Mouse (Mus musculus) lung, embryonic 16.5 days (tissue): ENCODE data around the gene Gsg1. TPM values are rescaled to one million over a fixed set of nuclear protein-coding genes. Genes with fewer than 3 reads are reported as not detected.

ENCODE experiments used
- ATAC-seq: fragments of 200-750 bp; cut with Nextera tagmentation; 2 replicates; pipeline ENCODE4 v1.8.0; 2017; ENCODE audit warnings: low read depth, mild to moderate bottlenecking, moderate library complexity
- H3K27ac ChIP-seq: fragments of 300-500 bp; sonication (generic); 2 replicates; pipeline ENCODE4 v1.5.1; 2014; ENCODE audit warnings: mild to moderate bottlenecking, control low read depth, low read length
- H3K27me3 ChIP-seq: fragments of 300-500 bp; sonication (generic); 2 replicates; pipeline ENCODE4 v1.6.1; 2014; ENCODE audit warnings: low read depth, low read length, mixed read lengths; ENCODE audit not compliant: control insufficient read depth, insufficient read depth
- H3K36me3 ChIP-seq: fragments of 300-500 bp; sonication (generic); 2 replicates; pipeline ENCODE4 v1.6.1; 2014; ENCODE audit warnings: low read length; ENCODE audit not compliant: control insufficient read depth, insufficient read depth
- H3K4me1 ChIP-seq: fragments of 300-500 bp; sonication (generic); replicated peaks from 2 replicates; pipeline ENCODE4 v1.6.1; 2014; ENCODE audit warnings: low read length, mixed read lengths; ENCODE audit not compliant: control insufficient read depth, insufficient read depth
- H3K4me2 ChIP-seq: fragments of 300-500 bp; sonication (generic); 2 replicates; pipeline ENCODE4 v1.6.1; 2014; ENCODE audit warnings: low read depth, low read length, control low read depth
- H3K4me3 ChIP-seq: fragments of 300-500 bp; sonication (generic); 2 replicates; pipeline ENCODE4 v1.5.1; 2014; ENCODE audit warnings: mild to moderate bottlenecking, low read length, control low read depth
- H3K9ac ChIP-seq: fragments of 300-500 bp; sonication (generic); 2 replicates; pipeline ENCODE4 v1.6.1; 2014; ENCODE audit warnings: low read length, control low read depth
- H3K9me3 ChIP-seq: fragments of 300-500 bp; sonication (generic); 2 replicates; pipeline ENCODE4 v1.6.1; 2016; ENCODE audit warnings: low read length; ENCODE audit not compliant: control insufficient read depth
- WGBS: fragments of 180-500 bp; shearing (Covaris S2); extraction: QIAGEN DNeasy Blood & Tissue Kit; methylation state at CpG from one replicate; pipeline ENCODE4 v1.1.7; 2014; 5-methylcytosine and 5-hydroxymethylcytosine counted together
- polyA plus RNA-seq: library from polyadenylated mRNA; unstranded; fragments of >200 nt; fragmentation: Nextera tagmentation; extraction: Ambion mirVana; gene quantifications from 2 replicates; pipeline ENCODE4 v1.2.1, GENCODE M21; 2015

Gene Gsg1
- polyA plus RNA-seq, 1 experiment from 2014 or later = 7.6 TPM

DNA sequence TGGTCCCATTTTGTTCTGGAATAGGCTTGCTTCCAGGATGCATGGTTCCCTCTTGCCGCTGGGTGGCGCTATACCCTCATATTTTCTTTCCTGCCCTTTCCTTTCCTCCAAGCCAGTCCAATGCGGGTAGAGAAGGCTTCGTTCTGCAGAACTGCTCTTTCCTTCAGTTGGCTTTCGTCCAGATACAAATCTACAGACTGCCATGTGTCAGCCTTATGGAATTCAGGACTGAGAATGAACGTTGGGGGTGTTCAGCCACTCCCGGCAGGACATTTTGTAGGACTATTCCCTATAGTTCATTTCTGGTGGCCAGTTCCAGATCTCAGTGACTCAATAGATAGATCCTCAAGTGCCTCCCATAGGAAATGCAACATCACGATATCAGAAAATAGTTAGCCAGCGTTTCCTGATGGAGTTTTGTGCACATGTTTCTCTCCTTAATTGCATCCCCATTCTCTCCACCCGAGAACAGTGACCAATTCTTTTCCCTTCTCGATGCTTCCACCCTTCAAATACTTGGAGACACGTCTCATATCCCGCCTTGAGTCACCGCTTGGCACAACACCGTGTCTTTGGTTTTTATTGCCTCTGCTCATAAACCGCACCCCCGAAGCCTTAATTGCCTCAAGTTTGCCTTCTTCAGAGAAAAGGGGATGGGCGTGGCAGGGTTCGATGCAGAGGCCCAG lies 4.2 kb downstream of the Gsg1 start:
- Histone ChIP-seq H3K27me3 (no peaks in the 10 kb centered on the region; the same call in 1 of the 2 replicates), H3K4me3 (no peak overlapping the region), H3K9me3 (no peaks in the 10 kb centered on the region), H3K4me1 (peaks cover 29% of the 10 kb centered on the region), H3K4me2 (peak overlapping the region; percentile 31), H3K9ac (0 out of 2 replicates have a peak overlapping the region, but pooled peaks have one; percentile 14), H3K27ac (peak overlapping the region; percentile 79), H3K36me3 (no peaks in the 10 kb centered on the region)
- WGBS = 18% methylated on average over 19 of the region's 19 CpGs
- ATAC-seq = peak; percentile 85

DNA sequence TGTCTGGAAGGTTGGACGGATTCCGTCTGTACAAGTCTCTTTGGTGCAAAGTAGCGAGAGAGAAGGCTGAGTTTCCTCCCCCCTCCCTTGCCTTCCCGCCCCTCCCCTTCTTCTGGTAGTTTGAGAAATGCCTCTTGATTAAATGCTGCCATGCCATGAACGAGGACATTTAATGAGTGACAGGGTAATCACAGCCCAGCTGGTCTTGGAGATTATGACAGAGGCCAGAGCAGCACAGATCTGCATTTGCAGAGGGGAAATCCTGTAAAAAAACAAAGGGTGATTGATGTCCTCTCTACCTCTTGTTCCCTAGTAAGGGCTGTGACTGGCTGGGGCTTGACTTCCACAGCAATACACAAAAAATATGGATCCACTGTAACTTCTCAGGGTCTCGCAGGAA lies 6.3 kb downstream of the Gsg1 start:
- Histone ChIP-seq H3K27me3 (no peaks in the 10 kb centered on the region; the same call in 1 of the 2 replicates), H3K4me2 (peak overlapping the region; percentile 17; the same call in 1 of the 2 replicates), H3K9me3 (no peaks in the 10 kb centered on the region), H3K4me1 (peaks cover 26% of the 10 kb centered on the region), H3K27ac (peak overlapping the region; percentile 31; the same call in 1 of the 2 replicates), H3K4me3 (peak overlapping the region; percentile 16; the same call in 1 of the 2 replicates), H3K9ac (no peak overlapping the region), H3K36me3 (no peaks in the 10 kb centered on the region)
- ATAC-seq = peak; percentile 32; the same call in 1 of the 2 replicates
- 44% methylated on average over 6 of the region's 6 CpGs for WGBS

- WGBS = 65% methylated on average over 8 of the region's 8 CpGs
- Histone ChIP-seq H3K36me3 (no peaks in the 10 kb centered on the region), H3K9ac (no peak overlapping the region), H3K9me3 (no peaks in the 10 kb centered on the region), H3K4me2 (no peak overlapping the region), H3K27ac (no peak overlapping the region), H3K4me1 (peaks cover 7% of the 10 kb centered on the region), H3K27me3 (no peaks in the 10 kb centered on the region; the same call in 1 of the 2 replicates), H3K4me3 (no peak overlapping the region)
- no peak for ATAC-seq
These were observed 8.6 kb downstream of the Gsg1 start for GRCm38 (mm10) chr6:135245586-135245985.

GRCm38 (mm10) chr6:135240361-135240760 lies 13.8 kb downstream of the Gsg1 start:
- Histone ChIP-seq H3K36me3 (no peaks in the 10 kb centered on the region), H3K9ac (no peak overlapping the region), H3K4me2 (no peak overlapping the region), H3K9me3 (no peaks in the 10 kb centered on the region), H3K4me3 (no peak overlapping the region), H3K4me1 (0 out of 2 replicates have a peak, but pooled peaks cover 4% of the 10 kb centered on the region), H3K27ac (no peak overlapping the region), H3K27me3 (no peaks in the 10 kb centered on the region)
- 94% methylated on average over 8 of the region's 8 CpGs for WGBS
- ATAC-seq = no peak

DNA sequence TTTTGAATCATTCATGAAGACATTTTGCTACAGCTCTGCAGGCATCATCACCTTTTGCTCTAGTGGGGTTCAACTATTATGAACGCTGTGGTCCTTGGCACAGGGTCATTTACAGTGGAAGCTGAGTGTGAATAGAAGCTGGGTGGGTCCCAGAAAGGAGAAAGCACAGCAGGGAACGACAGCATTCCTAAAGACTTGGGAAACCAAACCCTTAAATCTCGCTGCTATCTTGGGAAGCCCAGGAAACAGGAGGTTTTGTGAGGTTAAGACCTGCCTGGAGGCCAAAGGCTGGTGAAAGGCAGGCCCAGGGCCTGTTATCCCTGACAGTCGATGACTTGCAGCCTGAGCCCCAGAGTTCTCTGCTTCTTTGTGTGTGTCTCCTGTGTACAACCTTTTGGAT lies 15.9 kb downstream of the Gsg1 start:
- no peak overlapping the region for H3K4me3 ChIP-seq
- no peak for ATAC-seq
- H3K27ac ChIP-seq = no peak overlapping the region
- H3K36me3 ChIP-seq = no peaks in the 10 kb centered on the region
- no peaks in the 10 kb centered on the region for H3K9me3 ChIP-seq
- 56% methylated on average over 4 of the region's 4 CpGs for WGBS
- H3K27me3 ChIP-seq = no peaks in the 10 kb centered on the region
- H3K4me1 ChIP-seq = 0 out of 2 replicates have a peak, but pooled peaks cover 4% of the 10 kb centered on the region
- H3K4me2 ChIP-seq = no peak overlapping the region
- H3K9ac ChIP-seq = no peak overlapping the region

DNA sequence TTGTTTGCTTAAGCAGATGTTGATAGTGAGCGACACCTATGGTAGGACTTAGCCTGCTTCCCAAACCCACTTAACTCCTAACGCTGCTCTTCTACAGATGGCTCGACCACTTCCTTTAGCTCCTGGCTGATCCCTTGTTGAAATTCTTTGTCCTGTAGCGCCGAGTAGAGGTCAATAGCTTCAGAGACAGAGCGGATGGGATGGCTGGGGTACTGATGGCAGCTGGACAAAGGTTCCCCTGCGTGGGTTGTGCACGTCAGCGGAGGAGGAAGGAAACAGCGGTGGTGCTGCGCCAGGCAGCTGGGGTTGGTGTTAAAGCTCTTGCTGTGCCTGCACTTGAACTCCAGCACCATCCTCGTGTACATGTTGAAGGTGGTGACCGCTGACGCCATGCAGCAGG lies 16.8 kb downstream of the Gsg1 start:
- H3K4me2 ChIP-seq = no peak overlapping the region
- H3K27me3 ChIP-seq = no peaks in the 10 kb centered on the region
- WGBS = 44% methylated on average over 14 of the region's 14 CpGs
- H3K4me3 ChIP-seq = no peak overlapping the region
- H3K4me1 ChIP-seq = 0 out of 2 replicates have a peak, but pooled peaks cover 4% of the 10 kb centered on the region
- no peak overlapping the region for H3K27ac ChIP-seq
- ATAC-seq = peak; percentile 61
- H3K36me3 ChIP-seq = no peaks in the 10 kb centered on the region
- no peak overlapping the region for H3K9ac ChIP-seq
- H3K9me3 ChIP-seq = no peaks in the 10 kb centered on the region

DNA sequence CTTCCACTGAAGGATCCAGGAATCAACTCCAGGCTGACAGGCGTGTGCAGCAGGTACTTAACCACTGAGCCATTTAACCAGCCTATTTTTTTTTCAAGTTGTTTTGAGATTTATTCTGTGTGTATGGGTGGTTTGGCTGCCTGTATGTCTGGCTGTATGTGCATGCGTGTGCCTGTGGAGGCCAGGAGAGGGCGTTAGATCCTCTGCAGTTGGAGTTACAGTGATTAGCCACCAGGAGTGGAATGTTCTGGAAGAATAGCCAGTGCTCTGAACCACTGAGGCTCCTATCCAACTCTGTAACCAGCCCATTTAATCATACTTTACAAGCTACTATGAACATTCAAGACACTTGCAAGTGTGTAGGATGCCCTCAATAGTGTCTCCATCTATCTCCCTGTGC lies 17.6 kb downstream of the Gsg1 start:
- H3K9me3 ChIP-seq = no peaks in the 10 kb centered on the region
- H3K4me1 ChIP-seq = 0 out of 2 replicates have a peak, but pooled peaks cover 4% of the 10 kb centered on the region
- H3K27me3 ChIP-seq = no peaks in the 10 kb centered on the region
- ATAC-seq = no peak
- no peak overlapping the region for H3K27ac ChIP-seq
- H3K4me3 ChIP-seq = no peak overlapping the region
- H3K9ac ChIP-seq = no peak overlapping the region
- H3K4me2 ChIP-seq = no peak overlapping the region
- peaks cover 4% of the 10 kb centered on the region; the same call in 1 of the 2 replicates for H3K36me3 ChIP-seq
- 75% methylated on average over 3 of the region's 3 CpGs for WGBS

DNA sequence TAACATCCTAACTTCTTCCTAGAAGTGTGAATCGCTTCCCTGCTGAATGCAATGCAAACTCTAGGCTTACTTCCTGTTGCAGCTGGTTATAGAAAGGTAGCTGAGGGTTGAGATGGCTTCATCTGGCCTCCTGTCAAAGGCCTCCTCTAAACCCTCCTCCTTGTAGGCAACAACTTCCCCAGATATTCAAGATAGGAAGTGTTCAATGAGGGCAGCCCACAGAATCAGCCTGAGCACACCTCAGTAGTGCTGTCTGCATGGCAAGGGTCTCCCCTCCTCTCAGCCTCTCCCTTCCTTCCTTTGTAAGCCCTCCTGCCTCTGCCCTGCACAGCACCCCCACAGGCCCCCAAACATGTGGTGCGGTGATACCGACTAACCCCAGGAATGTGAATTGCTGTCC lies 18.4 kb downstream of the Gsg1 start:
- 95% methylated on average over 3 of the region's 3 CpGs for WGBS
- Histone ChIP-seq H3K36me3 (peaks cover 4% of the 10 kb centered on the region; the same call in 1 of the 2 replicates), H3K9ac (no peak overlapping the region), H3K27me3 (no peaks in the 10 kb centered on the region), H3K4me3 (no peak overlapping the region), H3K4me2 (no peak overlapping the region), H3K9me3 (no peaks in the 10 kb centered on the region), H3K4me1 (0 out of 2 replicates have a peak, but pooled peaks cover 4% of the 10 kb centered on the region), H3K27ac (no peak overlapping the region)
- ATAC-seq = no peak

- no peak overlapping the region for H3K4me2 ChIP-seq
- H3K4me1 ChIP-seq = 0 out of 2 replicates have a peak, but pooled peaks cover 4% of the 10 kb centered on the region
- WGBS = 74% methylated on average over 12 of the region's 12 CpGs
- no peaks in the 10 kb centered on the region for H3K9me3 ChIP-seq
- no peak for ATAC-seq
- no peak overlapping the region for H3K27ac ChIP-seq
- H3K27me3 ChIP-seq = no peaks in the 10 kb centered on the region
- H3K4me3 ChIP-seq = no peak overlapping the region
- H3K9ac ChIP-seq = no peak overlapping the region
- peaks cover 4% of the 10 kb centered on the region; the same call in 1 of the 2 replicates for H3K36me3 ChIP-seq
These were observed 21.5 kb downstream of the Gsg1 start for GRCm38 (mm10) chr6:135232443-135233182.
